Mouse (Mus musculus) MEL (cell line): ENCODE data around the gene Ifitm6.

Experiments
- CHD2 ChIP-seq: IDR thresholded peaks from 2 replicates; pipeline ENCODE4 v1.6.1; 2011; ENCODE audit warnings: low read length, improper control_type of control experiment
- CTCF ChIP-seq, 3 experiments: IDR thresholded peaks in 2 of 3; conservative IDR thresholded peaks in 1 of 3; 2 replicates each; pipeline ENCODE4 v1.5.1; 2011 to 2012; ENCODE audit warnings: low read length in 3 of 3, low read depth in 2 of 3, mild to moderate bottlenecking in 2 of 3, improper control_type of control experiment in 1 of 3, inconsistent platforms in 1 of 3, mixed read lengths in 1 of 3, moderate library complexity in 1 of 3; ENCODE audit not compliant: control insufficient read depth in 1 of 3, insufficient read depth in 1 of 3, poor library complexity in 1 of 3, severe bottlenecking in 1 of 3
- E2F4 ChIP-seq: IDR thresholded peaks from 2 replicates; pipeline ENCODE4 v1.6.1; 2011; ENCODE audit warnings: low read depth, low read length, improper control_type of control experiment, borderline replicate concordance
- EP300 ChIP-seq, 2 experiments: IDR thresholded peaks; 2 replicates each; pipeline ENCODE4 v1.6.1; 2011; ENCODE audit warnings: improper control_type of control experiment in 2 of 2, low read length in 2 of 2, low read depth in 1 of 2, mild to moderate bottlenecking in 1 of 2
- HCFC1 ChIP-seq: IDR thresholded peaks from 2 replicates; pipeline ENCODE4 v1.6.1; 2012; ENCODE audit warnings: low read depth, mild to moderate bottlenecking, inconsistent platforms, low read length, improper control_type of control experiment, moderate library complexity
- NRF1 ChIP-seq: IDR thresholded peaks from 2 replicates; pipeline ENCODE4 v1.6.1; 2014; ENCODE audit warnings: low read depth, mild to moderate bottlenecking, inconsistent platforms, low read length, improper control_type of control experiment, moderate library complexity; ENCODE audit not compliant: poor library complexity, insufficient read depth, severe bottlenecking
- POLR2A ChIP-seq, 2 experiments: IDR thresholded peaks; 2 replicates each; pipeline ENCODE4 v1.6.1; 2011 to 2012; ENCODE audit warnings: low read length in 2 of 2, mild to moderate bottlenecking in 2 of 2, control low read depth in 1 of 2, improper control_type of control experiment in 1 of 2, low read depth in 1 of 2, moderate library complexity in 1 of 2; ENCODE audit not compliant: control insufficient read depth in 1 of 2, insufficient read depth in 1 of 2, poor library complexity in 1 of 2
- RAD21 ChIP-seq: IDR thresholded peaks from 2 replicates; pipeline ENCODE4 v1.6.1; 2011; ENCODE audit warnings: mild to moderate bottlenecking, low read depth, low read length, improper control_type of control experiment
- TBP ChIP-seq: IDR thresholded peaks from 2 replicates; pipeline ENCODE4 v1.8.0; 2011; ENCODE audit warnings: low read depth, low read length, improper control_type of control experiment
- UBTF ChIP-seq: IDR thresholded peaks from 2 replicates; pipeline ENCODE4 v1.6.1; 2012; ENCODE audit warnings: low read depth, mild to moderate bottlenecking, inconsistent platforms, low read length, improper control_type of control experiment, moderate library complexity, borderline replicate concordance; ENCODE audit not compliant: insufficient read depth
- USF1 ChIP-seq: IDR thresholded peaks from 2 replicates; pipeline ENCODE4 v1.6.1; 2014; ENCODE audit warnings: low read depth, mild to moderate bottlenecking, inconsistent platforms, low read length, improper control_type of control experiment, moderate library complexity
- ZC3H11A ChIP-seq: IDR thresholded peaks from 2 replicates; pipeline ENCODE4 v1.6.1; 2012; ENCODE audit warnings: low read depth, mild to moderate bottlenecking, inconsistent platforms, low read length, improper control_type of control experiment

DNA sequence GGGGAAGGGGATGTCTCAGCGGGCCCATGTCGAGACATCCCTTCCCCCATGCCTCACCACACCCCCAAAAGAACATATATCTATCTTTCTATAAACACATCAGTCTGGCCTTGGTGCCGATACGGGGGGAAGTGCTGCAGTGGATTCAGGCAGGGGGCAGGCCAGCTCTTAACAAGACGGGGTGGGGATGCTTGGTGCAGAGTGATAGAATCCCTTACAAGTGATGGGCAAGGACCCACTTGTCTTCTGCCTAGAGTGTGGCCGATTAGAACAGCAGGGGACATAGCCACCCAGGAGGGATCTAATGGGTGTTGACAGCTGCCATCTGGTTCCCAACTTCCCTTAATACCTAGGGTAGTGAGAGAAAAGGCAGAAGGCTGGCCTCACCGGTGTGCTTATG, 46.8 kb downstream of the Ifitm6 start:
- TF ChIP-seq UBTF (no peak), E2F4 (no peak), HCFC1 (no peak), NRF1 (no peak), TBP (no peak), USF1 (no peak), POLR2A (IDR thresholded peaks at IDR 0.05; ENCODE audit: control insufficient read depth in 1 of 2, insufficient read depth in 1 of 2, low read depth in 1 of 2, low read length in 2 of 2, poor library complexity in 1 of 2) (no peak), CHD2 (no peak), CTCF (IDR thresholded peaks at IDR 0.05 in 2 of 3, conservative IDR thresholded peaks at IDR 0.05 in 1 of 3; ENCODE audit: control insufficient read depth in 1 of 3, insufficient read depth in 1 of 3, low read depth in 2 of 3, low read length in 3 of 3, poor library complexity in 1 of 3, severe bottlenecking in 1 of 3) (no peak), ZC3H11A (no peak), RAD21 (no peak), EP300 (IDR thresholded peaks at IDR 0.05; ENCODE audit: low read depth in 1 of 2, low read length in 2 of 2) (no peak)
